Mouse (Mus musculus) hindbrain, postnatal 0 days (tissue): ENCODE measurements around the gene P4hb. TPM values are rescaled to one million over a fixed set of nuclear protein-coding genes. Genes with fewer than 3 reads are reported as not detected.
"Not testable (repeated sequence)": the region's sequence is repeated elsewhere in the genome, so short reads cannot be mapped to it uniquely, and the experiment has no call there.

ENCODE experiments used
- ATAC-seq: fragments of 200-750 bp; cut with Nextera tagmentation; 2 replicates; pipeline ENCODE4 v1.8.0; 2017; ENCODE audit warnings: mild to moderate bottlenecking, moderate TSS enrichment, moderate library complexity
- DNase-seq: peaks from one replicate; pipeline ENCODE4 v3.0.0-alpha.2; 2015; ENCODE audit warnings: low spot score
- H3K27ac ChIP-seq: fragments of 300-500 bp; sonication (generic); 2 replicates; pipeline ENCODE4 v1.5.1; 2014; ENCODE audit warnings: mild to moderate bottlenecking
- H3K27me3 ChIP-seq: fragments of 300-500 bp; sonication (generic); 2 replicates; pipeline ENCODE4 v1.6.1; 2014; ENCODE audit warnings: low read length, mixed read lengths; ENCODE audit not compliant: insufficient read depth
- H3K36me3 ChIP-seq: fragments of 300-500 bp; sonication (generic); 2 replicates; pipeline ENCODE4 v1.6.1; 2014; ENCODE audit warnings: low read length, mixed read lengths; ENCODE audit not compliant: insufficient read depth
- H3K4me1 ChIP-seq: fragments of 300-500 bp; sonication (generic); 2 replicates; pipeline ENCODE4 v1.6.1; 2014; ENCODE audit warnings: antibody characterized with exemption, low read length, mixed read lengths; ENCODE audit not compliant: insufficient read depth
- H3K4me2 ChIP-seq: fragments of 300-500 bp; sonication (generic); 2 replicates; pipeline ENCODE4 v1.6.1; 2014; ENCODE audit warnings: low read depth, mild to moderate bottlenecking, low read length, moderate library complexity, mixed read lengths
- H3K4me3 ChIP-seq: fragments of 300-500 bp; sonication (generic); 2 replicates; pipeline ENCODE4 v1.5.1; 2014; ENCODE audit warnings: low read length
- H3K9ac ChIP-seq: fragments of 300-500 bp; sonication (generic); replicated peaks from 2 replicates; pipeline ENCODE4 v1.6.1; 2014; ENCODE audit warnings: mild to moderate bottlenecking, low read length, moderate library complexity, mixed read lengths
- H3K9me3 ChIP-seq: fragments of 300-500 bp; sonication (generic); 2 replicates; pipeline ENCODE4 v1.6.1; 2016; ENCODE audit warnings: low read length, mixed read lengths
- CTCF ChIP-seq: IDR thresholded peaks from 2 replicates; pipeline ENCODE4 v1.5.1; 2016; ENCODE audit warnings: antibody characterized with exemption, control low read depth, low read depth
- WGBS: fragments of 180-500 bp; shearing (Covaris S2); extraction: QIAGEN DNeasy Blood & Tissue Kit; methylation state at CpG from one replicate; pipeline ENCODE4 v1.1.7; 2014; 5-methylcytosine and 5-hydroxymethylcytosine counted together
- polyA plus RNA-seq: library from polyadenylated mRNA; unstranded; fragments of >200 nt; fragmentation: Nextera tagmentation; extraction: Ambion mirVana; gene quantifications from 2 replicates; pipeline ENCODE4 v1.2.1, GENCODE M21; 2015
- total RNA-seq: library from RNA; depleted of rRNA; stranded (reverse); fragments of >200 nt; gene quantifications from 2 replicates; pipeline ENCODE4 v1.2.3, GENCODE M21; 2014; rRNA removed

Gene P4hb
- total and polyA plus RNA-seq, 2 experiments from 2014 or later = 147 to 222 TPM

- Histone ChIP-seq H3K4me3 (no peak overlapping the region), H3K9ac (no peak overlapping the region), H3K27ac (no peak overlapping the region), H3K27me3 (no peaks in the 10 kb centered on the region), H3K36me3 (no peaks in the 10 kb centered on the region), H3K4me1 (no peaks in the 10 kb centered on the region), H3K4me2 (no peak overlapping the region), H3K9me3 (no peaks in the 10 kb centered on the region)
- DNase-seq (peak; percentile 86), ATAC-seq (peak; percentile 73; the same call in 1 of the 2 replicates)
- WGBS = 17% methylated on average over 17 of the region's 17 CpGs
- TF ChIP-seq CTCF = peak; percentile 99
Observed at GRCm38 (mm10) chr11:120515611-120516010, 57.4 kb downstream of the P4hb start.

- H3K27me3 ChIP-seq, ATAC-seq, H3K36me3 ChIP-seq, H3K4me1 ChIP-seq, H3K27ac ChIP-seq, H3K4me2 ChIP-seq, H3K9me3 ChIP-seq, DNase-seq, H3K4me3 ChIP-seq, H3K9ac ChIP-seq: not testable (repeated sequence)
- WGBS = 93% methylated on average over 2 of the region's 2 CpGs
Observed at GRCm38 (mm10) chr11:120514262-120514661, 58.8 kb downstream of the P4hb start.

- DNase-seq (peak; percentile 65), ATAC-seq (no peak)
- no peak overlapping the region for H3K4me3 ChIP-seq
- H3K4me2 ChIP-seq = no peak overlapping the region
- TF ChIP-seq CTCF = no peak
- H3K27ac ChIP-seq = no peak overlapping the region
- 33% methylated on average over 6 of the region's 6 CpGs for WGBS
- no peak overlapping the region for H3K9ac ChIP-seq
- no peaks in the 10 kb centered on the region for H3K4me1 ChIP-seq
- no peaks in the 10 kb centered on the region for H3K9me3 ChIP-seq
- H3K27me3 ChIP-seq = no peaks in the 10 kb centered on the region
- H3K36me3 ChIP-seq = no peaks in the 10 kb centered on the region
Observed at GRCm38 (mm10) chr11:120512790-120513453, 60.1 kb downstream of the P4hb start.

- no peaks in the 10 kb centered on the region for H3K4me1 ChIP-seq
- DNase-seq = peak; percentile 36
- WGBS = 10% methylated on average over 16 of the region's 16 CpGs
- H3K27ac ChIP-seq = no peak overlapping the region
- TF ChIP-seq CTCF = no peak
- H3K4me2 ChIP-seq = peak overlapping the region; percentile 43
- no peaks in the 10 kb centered on the region for H3K36me3 ChIP-seq
- no peaks in the 10 kb centered on the region for H3K27me3 ChIP-seq
- no peak overlapping the region for H3K4me3 ChIP-seq
- ATAC-seq = no peak
- H3K9me3 ChIP-seq = no peaks in the 10 kb centered on the region
- no peak overlapping the region for H3K9ac ChIP-seq
Observed at GRCm38 (mm10) chr11:120510375-120511030, 62.5 kb downstream of the P4hb start.

Other genes with a start within 250 kb of the P4hb start
Only the 30 nearest of the 34 such genes appear.
- gene Faap100, start 194.5 kb downstream of the P4hb start, total RNA-seq = 175 and 178 TPM in 2 replicates
- gene Faap100, start 194.5 kb downstream of the P4hb start, polyA plus RNA-seq = 74.6 and 76.4 TPM in 2 replicates
- 65.8 and 76.3 TPM in 2 replicates for gene Nploc4, start 135.5 kb downstream of the P4hb start, total RNA-seq
- 27.1 and 28.3 TPM in 2 replicates for gene Nploc4, start 135.5 kb downstream of the P4hb start, polyA plus RNA-seq
- gene Tspan10, start 130.6 kb downstream of the P4hb start, total RNA-seq = not detected in 2 replicates
- not detected in 2 replicates for gene Tspan10, start 130.6 kb downstream of the P4hb start, polyA plus RNA-seq
- not detected in 2 replicates for gene Pde6g, start 119.8 kb downstream of the P4hb start, total RNA-seq
- 0.23 TPM in 1 of 2 replicates, not detected in the other for gene Pde6g, start 119.8 kb downstream of the P4hb start, polyA plus RNA-seq
- gene Oxld1, start 115.2 kb downstream of the P4hb start, total RNA-seq = 11.7 and 11.9 TPM in 2 replicates
- gene Oxld1, start 115.2 kb downstream of the P4hb start, polyA plus RNA-seq = 13.3 and 13.6 TPM in 2 replicates
- 10.4 and 15.4 TPM in 2 replicates for gene Ccdc137, start 115.1 kb downstream of the P4hb start, total RNA-seq
- 17.3 and 18.7 TPM in 2 replicates for gene Ccdc137, start 115.1 kb downstream of the P4hb start, polyA plus RNA-seq
- gene Arl16, start 105.6 kb downstream of the P4hb start, total RNA-seq = 67.2 and 113 TPM in 2 replicates
- gene Arl16, start 105.6 kb downstream of the P4hb start, polyA plus RNA-seq = 71.2 and 73.0 TPM in 2 replicates
- 37.5 and 52.4 TPM in 2 replicates for gene Mrpl12, start 88.6 kb downstream of the P4hb start, total RNA-seq
- gene Mrpl12, start 88.6 kb downstream of the P4hb start, polyA plus RNA-seq = 147 and 155 TPM in 2 replicates
- gene Slc25a10, start 81.4 kb downstream of the P4hb start, total RNA-seq = 41.3 and 52.5 TPM in 2 replicates
- 28.0 and 28.8 TPM in 2 replicates for gene Slc25a10, start 81.4 kb downstream of the P4hb start, polyA plus RNA-seq
- gene Gcgr, start 42.6 kb downstream of the P4hb start, total RNA-seq = 0.99 and 3.1 TPM in 2 replicates
- 1.0 TPM in 2 replicates for gene Gcgr, start 42.6 kb downstream of the P4hb start, polyA plus RNA-seq
- gene Mcrip1, start 23.5 kb downstream of the P4hb start, total RNA-seq = 144 and 192 TPM in 2 replicates
- gene Mcrip1, start 23.5 kb downstream of the P4hb start, polyA plus RNA-seq = 250 and 257 TPM in 2 replicates
- not detected in 2 replicates for gene Ppp1r27, start 22.1 kb downstream of the P4hb start, total RNA-seq
- gene Ppp1r27, start 22.1 kb downstream of the P4hb start, polyA plus RNA-seq = not detected in 2 replicates
- 252 and 297 TPM in 2 replicates for gene Arhgdia, start 8.4 kb upstream of the P4hb start, total RNA-seq
- gene Arhgdia, start 8.4 kb upstream of the P4hb start, polyA plus RNA-seq = 403 and 425 TPM in 2 replicates
- gene Alyref, start 25.1 kb upstream of the P4hb start, total RNA-seq = 95.2 and 114 TPM in 2 replicates
- 185 and 189 TPM in 2 replicates for gene Alyref, start 25.1 kb upstream of the P4hb start, polyA plus RNA-seq
- 38.0 and 39.6 TPM in 2 replicates for gene Anapc11, start 25.2 kb upstream of the P4hb start, total RNA-seq
- 198 and 200 TPM in 2 replicates for gene Anapc11, start 25.2 kb upstream of the P4hb start, polyA plus RNA-seq
- gene Npb, start 35.2 kb upstream of the P4hb start, total RNA-seq = 0.78 TPM in 1 of 2 replicates, not detected in the other
- gene Npb, start 35.2 kb upstream of the P4hb start, polyA plus RNA-seq = 1.8 and 3.0 TPM in 2 replicates
- 120 and 142 TPM in 2 replicates for gene Pcyt2, start 44.7 kb upstream of the P4hb start, total RNA-seq
- gene Pcyt2, start 44.7 kb upstream of the P4hb start, polyA plus RNA-seq = 125 and 143 TPM in 2 replicates
- gene Sirt7, start 52.0 kb upstream of the P4hb start, total RNA-seq = 30.8 and 32.8 TPM in 2 replicates
- 32.3 and 38.3 TPM in 2 replicates for gene Sirt7, start 52.0 kb upstream of the P4hb start, polyA plus RNA-seq
- 35.9 and 39.3 TPM in 2 replicates for gene Mafg, start 60.3 kb upstream of the P4hb start, total RNA-seq
- gene Mafg, start 60.3 kb upstream of the P4hb start, polyA plus RNA-seq = 36.5 and 38.9 TPM in 2 replicates
- gene Pycr1, start 70.5 kb upstream of the P4hb start, total RNA-seq = 9.0 and 9.3 TPM in 2 replicates
- gene Pycr1, start 70.5 kb upstream of the P4hb start, polyA plus RNA-seq = 13.2 and 13.8 TPM in 2 replicates
- gene Myadml2, start 74.9 kb upstream of the P4hb start, total RNA-seq = 1.4 and 1.5 TPM in 2 replicates
- 1.3 and 1.5 TPM in 2 replicates for gene Myadml2, start 74.9 kb upstream of the P4hb start, polyA plus RNA-seq
- 6.9 and 10.3 TPM in 2 replicates for gene Notum, start 87.9 kb upstream of the P4hb start, total RNA-seq
- gene Notum, start 87.9 kb upstream of the P4hb start, polyA plus RNA-seq = 3.0 and 4.1 TPM in 2 replicates
- 105 and 130 TPM in 2 replicates for gene Aspscr1, start 99.7 kb upstream of the P4hb start, total RNA-seq
- gene Aspscr1, start 99.7 kb upstream of the P4hb start, polyA plus RNA-seq = 143 and 148 TPM in 2 replicates
- 57.6 and 78.6 TPM in 2 replicates for gene Cenpx, start 140.5 kb upstream of the P4hb start, total RNA-seq
- gene Cenpx, start 140.5 kb upstream of the P4hb start, polyA plus RNA-seq = 99.7 and 100 TPM in 2 replicates
- gene Lrrc45, start 140.7 kb upstream of the P4hb start, total RNA-seq = 35.4 and 49.1 TPM in 2 replicates
- 41.7 and 44.3 TPM in 2 replicates for gene Lrrc45, start 140.7 kb upstream of the P4hb start, polyA plus RNA-seq
- gene Rac3, start 148.2 kb upstream of the P4hb start, total RNA-seq = 669 and 698 TPM in 2 replicates
- gene Rac3, start 148.2 kb upstream of the P4hb start, polyA plus RNA-seq = 593 and 639 TPM in 2 replicates
- gene Dcxr, start 154.0 kb upstream of the P4hb start, total RNA-seq = 16.1 and 17.6 TPM in 2 replicates
- gene Dcxr, start 154.0 kb upstream of the P4hb start, polyA plus RNA-seq = 20.2 and 21.3 TPM in 2 replicates
- gene Cbr2, start 158.9 kb upstream of the P4hb start, total RNA-seq = 4.7 and 6.1 TPM in 2 replicates
- gene Cbr2, start 158.9 kb upstream of the P4hb start, polyA plus RNA-seq = 3.5 and 4.0 TPM in 2 replicates
- 0.42 and 1.3 TPM in 2 replicates for gene Hmga1b, start 189.5 kb upstream of the P4hb start, total RNA-seq
- 1.9 and 2.5 TPM in 2 replicates for gene Hmga1b, start 189.5 kb upstream of the P4hb start, polyA plus RNA-seq
- gene Rfng, start 211.0 kb upstream of the P4hb start, total RNA-seq = 93.6 and 97.0 TPM in 2 replicates
- gene Rfng, start 211.0 kb upstream of the P4hb start, polyA plus RNA-seq = 94.6 and 107 TPM in 2 replicates